Mouse (Mus musculus): ENCODE measurements at regions not wholly inside any gene's neighbourhood (a gene's known extent, or its start where the extent isn't known, plus 50 kb on each side); places are given as distances from the start of the nearest gene placed in this dataset.

DNA sequence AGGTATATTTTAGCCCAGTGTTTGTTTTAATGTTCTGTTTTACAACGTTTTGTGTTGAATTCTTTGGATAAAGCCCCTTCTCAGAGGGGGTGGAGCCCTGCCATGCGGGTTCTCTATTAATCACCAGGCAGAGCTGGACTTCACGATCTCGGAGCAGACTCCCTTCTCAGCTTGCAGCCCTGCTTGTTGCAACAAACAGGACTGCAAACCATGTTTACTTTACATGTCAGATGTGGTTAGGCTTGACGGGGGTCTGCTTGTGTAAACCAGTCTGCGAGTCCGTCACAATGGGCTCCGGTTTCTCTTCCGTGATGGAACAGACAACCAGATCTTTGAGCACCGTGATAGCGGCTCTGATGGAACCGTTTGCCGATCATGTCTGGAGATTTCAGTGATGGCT, 517.6 kb downstream of the Kcnj2 start:
- no peak for DNase-seq

DNA sequence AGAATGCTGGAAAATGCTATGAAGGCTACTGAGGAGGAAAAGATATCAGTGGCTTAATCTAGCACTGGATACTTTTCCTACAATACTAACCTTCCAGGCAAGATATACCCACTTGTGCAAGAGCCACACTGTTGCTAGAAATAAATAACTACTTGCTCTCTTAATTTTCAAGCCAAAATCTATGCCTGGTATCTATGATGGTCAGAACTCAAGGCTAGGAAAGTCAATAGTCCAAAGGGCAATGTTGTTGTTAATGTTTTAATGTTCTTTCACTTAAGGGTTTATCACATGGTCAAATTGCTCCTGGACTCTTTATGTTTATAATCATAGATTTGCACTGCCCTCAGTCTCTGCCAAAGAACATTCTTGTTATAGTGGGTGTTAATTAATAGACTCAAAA, 533.5 kb downstream of the Kcnj2 start:
- DNase-seq: no peak

DNA sequence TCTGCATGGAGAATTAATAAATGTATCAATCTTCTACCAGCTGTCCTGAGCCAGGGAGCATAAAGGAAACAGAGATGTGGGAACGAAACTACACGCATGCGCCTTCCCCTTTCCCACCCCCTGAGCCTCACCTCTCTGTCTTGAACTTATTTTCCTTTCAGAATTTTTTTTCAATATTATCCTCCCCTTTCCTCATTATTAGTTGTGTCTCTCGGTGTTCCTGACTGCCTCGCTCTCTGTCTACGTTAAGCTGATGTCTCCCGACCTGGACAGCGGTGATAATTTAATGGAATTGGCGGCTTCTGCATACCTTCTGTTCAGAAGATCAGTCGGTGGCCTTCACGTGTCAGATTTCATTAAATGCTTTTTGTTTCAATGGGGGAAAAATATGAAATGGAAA, 539.2 kb downstream of the Kcnj2 start:
- no peak for DNase-seq

DNA sequence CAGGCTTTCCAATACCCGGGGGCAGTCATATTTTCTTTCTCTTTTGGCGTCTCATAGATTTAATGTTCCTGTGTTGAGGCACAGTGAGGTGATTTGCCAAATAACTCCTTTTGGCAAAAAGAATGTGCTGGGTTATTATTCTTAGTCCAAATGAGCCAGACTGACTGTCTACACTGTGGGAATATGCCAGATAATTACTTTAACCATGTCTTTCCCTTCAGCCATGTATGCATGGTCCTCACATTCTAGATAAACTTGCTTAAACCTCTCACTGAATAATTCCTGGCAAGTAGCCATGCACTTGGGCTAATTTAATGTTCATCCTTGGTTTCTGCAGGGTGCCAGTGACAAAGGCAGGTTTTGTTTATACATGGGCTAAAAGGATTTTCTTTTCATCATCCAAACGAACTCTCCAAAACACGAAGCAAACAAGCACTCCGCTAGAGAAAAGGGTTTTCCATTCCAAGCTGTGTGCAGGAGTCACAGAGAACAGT, 544.6 kb downstream of the Kcnj2 start:
- no peak for DNase-seq

DNA sequence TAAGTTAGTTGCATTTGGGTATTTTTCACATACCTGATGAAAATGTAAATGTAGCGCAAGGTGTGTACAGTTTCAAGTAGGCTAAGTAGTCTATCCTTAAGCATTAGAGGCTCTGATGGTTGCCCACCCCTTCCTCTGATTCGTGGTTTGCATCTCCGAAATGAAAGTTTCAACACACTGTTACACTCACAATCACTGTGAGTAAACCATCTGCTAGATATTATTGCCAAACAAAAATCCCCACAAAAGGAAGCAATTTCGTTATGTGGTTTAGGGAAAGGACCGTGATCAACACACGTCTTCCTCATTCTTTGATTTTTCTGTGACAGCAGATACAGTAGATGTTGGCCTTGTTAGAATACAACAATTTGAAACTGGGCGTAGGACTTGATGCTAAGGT, 577.6 kb downstream of the Kcnj2 start:
- no peak for DNase-seq

DNA sequence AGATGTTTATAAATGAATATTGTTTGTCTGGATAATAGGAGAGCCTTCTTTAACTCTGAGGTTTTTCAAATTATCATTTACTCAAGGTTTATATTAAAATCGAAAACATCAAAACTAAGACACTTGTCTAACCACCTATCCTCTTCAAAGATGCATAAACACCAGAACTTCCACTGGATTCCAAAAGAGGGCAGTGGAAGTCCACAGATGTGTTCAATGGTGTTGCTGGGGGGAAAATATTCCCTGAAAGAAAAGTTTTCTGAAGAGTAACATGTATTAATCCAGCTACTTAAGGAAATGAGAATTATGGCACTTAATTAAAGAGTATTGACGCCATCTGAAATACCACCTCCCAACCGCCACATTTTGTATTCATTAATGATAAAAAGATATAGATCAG, 586.9 kb downstream of the Kcnj2 start:
- peak in 1 of 2 experiments; percentile 11 for DNase-seq

DNA sequence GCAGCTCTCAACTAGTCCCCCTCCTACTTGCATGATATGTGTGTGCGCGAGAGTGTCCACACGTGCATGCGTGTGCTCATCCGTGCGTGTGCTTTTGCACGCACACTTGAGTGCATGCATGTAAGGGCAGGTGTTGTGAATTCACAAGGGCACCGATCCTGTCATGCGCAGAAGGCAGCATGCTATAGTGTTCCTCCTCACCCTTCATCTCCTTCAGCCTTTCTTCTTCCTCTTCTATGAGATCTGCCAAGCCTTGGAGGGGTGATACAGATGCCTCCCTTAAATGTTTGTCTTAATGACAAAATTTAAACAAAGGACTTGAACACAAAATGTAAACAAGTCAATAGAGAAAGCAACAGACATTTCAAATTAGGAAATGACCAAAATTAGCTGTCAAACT, 591.8 kb downstream of the Kcnj2 start:
- DNase-seq: no peak

DNA sequence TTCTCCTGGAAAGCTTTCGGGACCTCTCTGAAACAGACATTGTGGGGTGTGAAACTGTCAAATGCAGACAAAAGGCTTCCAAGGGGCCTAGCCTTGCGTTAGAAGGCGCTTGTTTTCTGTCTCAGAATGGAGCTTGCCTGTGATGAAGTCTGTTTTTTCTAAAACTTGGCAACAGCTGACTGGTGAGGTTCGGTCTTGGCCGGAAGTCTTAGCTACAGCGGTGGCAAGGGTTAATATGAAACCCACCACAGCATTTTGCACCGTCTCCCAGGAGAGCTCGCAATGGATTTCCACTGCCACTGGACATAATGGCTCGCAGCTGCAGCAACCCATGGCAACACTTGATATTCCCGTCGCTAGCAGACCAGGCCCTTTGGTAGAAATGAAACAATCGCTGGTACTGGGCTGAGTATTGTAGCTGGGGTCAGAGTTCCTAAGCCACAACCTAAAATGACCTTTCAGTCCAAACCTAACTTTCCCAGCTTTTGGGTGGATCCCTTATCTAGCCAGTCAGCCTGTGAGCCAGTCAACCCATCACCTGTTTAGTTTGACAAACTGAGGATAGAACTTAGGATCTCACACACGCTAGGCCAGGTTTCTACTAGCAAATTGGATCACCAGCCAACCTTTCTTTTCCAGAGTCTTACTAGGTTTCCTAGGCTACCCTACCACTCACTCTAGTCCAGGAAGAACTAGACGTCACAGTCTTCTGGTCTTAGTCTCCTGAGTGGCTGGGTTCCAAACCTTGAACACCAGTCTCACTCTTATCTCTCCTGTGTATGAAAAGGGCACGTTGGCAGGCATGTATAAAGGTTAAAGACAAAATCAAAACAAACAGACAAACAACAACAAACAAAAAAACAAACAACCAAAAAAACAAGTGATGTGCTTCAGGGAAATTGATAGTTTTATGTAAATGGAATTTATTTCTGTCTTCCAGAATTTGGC, 592.7 kb downstream of the Kcnj2 start:
- DNase-seq: no peak

DNA sequence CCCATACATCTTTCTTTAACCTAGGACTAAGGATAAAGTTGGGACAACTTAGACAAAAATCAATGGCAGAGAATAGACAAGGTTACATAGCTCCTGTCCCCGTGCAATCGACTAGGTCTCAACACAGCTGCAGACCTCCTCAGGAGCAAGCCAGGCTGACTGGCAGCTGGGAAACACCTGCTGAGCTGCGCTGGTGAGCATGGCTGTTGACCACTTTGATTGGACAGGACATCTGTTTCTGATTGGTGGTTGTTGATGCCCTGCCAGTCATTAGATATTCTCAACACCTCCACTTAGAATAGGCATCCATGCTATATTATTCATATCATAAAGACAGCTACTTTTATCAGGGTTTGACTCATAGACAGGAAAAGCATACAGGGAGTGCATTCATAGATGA, 597.3 kb downstream of the Kcnj2 start:
- no peak for DNase-seq

DNA sequence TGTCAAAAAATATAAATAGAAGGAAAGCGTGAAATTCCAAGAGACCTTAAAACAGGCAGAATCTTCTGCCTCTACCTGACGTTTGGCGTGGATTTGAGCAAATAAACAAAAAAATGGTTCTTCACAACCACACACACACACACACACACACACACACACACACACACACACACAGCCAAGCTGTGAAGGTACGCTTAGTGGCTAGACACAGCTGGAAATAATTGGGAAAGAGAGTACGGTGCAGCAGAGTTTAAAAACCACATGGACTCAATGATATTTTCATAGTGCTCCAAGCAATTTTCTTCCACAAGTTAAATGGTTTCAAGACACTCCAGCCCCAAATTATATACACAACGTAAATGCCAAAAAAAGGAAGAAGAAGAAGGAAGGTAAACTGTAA, 600.4 kb downstream of the Kcnj2 start:
- DNase-seq: no peak

DNA sequence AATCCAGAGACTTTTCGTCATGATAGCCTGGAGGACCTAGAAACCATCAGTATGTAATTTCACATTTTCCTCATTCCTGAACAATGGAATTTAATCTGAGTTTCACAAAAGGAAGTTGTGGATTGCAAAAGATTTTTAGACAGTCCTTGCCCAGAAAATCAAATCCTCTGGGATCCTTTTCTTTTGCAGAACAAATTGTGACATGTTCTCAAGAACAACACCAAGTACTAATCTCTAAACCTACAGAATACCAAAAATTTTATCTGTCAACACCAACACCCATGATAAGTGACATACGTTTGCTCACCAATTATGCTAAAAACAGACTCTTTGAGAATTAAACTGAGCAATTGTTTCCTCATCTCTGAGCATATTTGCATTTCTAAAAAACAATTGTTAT, 605.9 kb downstream of the Kcnj2 start:
- no peak for DNase-seq

DNA sequence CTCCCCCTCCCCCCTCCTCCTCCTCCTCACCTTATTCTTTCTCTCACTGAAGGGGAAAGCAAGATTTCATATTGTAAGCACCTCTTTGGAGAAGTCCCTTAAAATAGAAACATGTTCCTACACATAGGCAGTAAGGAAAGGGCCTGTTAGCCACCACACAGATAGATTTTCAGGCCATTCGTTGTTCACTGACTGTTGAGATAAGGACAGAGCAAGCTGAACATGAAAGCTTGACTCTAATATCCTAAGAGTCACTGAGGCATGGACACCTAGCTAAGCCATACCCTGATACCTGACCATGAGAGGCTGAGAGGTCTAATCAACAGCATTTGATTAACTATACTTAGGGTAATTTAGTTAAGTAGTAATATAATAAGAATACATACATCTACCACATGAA, 609.7 kb downstream of the Kcnj2 start:
- DNase-seq: no peak

DNA sequence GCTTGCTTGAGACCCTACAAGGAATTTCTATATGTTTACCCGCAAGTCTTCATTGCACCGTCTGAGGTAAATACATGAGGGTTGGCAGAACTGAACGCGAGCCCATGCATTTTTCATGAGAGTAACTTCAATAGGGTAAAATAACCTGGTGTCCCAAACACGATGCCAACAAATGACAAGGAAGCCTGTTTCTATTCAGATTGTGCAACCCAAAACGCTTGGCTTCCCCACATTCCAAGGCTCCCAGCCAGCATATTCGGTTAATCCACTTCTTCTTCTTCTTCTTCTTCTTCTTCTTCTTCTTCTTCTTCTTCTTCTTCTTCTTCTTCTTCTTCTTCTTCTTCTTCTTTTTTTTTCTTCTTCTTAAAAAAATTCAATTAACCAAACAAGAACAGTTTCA, 616.4 kb downstream of the Kcnj2 start:
- no peak for DNase-seq

DNA sequence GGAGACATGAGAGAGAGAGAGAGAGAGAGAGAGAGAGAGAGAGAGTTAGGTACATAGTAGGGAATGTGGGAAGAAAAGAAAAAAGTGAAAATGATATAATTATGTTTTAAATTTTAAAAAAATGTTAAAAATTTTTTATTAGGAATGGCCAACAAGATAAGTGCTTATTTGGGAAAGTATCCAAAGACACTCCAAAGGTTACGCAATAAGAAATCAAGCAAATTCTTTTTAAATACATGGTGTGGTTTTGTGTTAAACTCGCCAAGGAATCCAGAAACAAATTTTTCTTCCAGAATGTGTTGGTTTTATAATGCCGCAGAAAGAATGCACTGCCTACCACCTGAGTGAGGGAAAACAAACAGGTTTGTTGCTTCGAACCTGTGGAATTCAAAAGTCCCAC, 617.9 kb downstream of the Kcnj2 start:
- DNase-seq: no peak

DNA sequence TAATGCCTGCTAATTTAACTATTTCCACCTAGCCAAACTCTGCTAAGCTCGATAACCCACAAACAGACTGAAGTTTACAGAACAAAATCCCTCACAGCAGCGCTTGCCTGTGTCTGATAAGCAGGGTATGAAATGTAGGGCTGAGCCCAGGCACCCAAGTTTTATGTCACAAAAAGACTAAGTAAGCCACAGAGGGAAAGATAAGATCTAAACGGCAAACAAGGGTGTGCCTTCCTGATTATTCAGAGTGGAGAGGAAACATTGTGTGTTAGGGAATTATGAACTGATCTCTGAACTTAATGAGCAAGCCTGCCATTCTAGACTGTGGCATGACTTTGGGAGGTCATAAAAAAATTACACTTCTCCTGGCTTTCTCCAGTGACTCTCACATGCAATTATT, 621.8 kb downstream of the Kcnj2 start:
- DNase-seq: no peak

DNA sequence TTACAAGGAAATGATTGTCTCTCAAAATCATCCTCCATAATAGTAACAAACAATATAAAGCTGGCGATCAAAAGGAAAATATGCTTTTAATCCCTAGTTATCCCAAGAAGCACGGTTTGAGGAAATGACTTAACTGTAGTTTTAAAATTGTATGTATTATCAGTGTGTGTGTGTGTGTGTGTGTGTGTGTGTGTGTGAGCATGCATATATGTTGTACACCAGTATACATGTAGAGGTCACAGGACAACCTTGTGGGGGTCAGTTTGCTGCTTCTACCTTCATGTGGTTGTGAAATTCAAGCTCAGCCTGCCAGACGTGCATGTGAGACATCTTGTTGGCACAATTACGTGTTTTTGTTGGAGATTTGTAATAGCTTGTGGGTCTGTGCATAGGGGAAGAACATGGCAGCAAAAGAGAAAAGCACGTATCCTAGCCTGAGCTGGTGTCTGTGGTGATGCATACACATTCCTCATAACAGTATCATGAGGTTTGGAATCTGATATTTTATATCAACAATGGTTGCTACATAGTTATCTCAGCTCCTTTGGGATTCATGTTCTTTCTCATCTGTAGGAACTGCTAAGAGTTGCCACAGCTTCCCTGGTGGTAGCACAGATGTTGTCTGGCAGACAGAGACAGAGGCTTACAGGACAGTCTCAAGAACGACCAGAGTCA, 622.4 kb downstream of the Kcnj2 start:
- DNase-seq: no peak

DNA sequence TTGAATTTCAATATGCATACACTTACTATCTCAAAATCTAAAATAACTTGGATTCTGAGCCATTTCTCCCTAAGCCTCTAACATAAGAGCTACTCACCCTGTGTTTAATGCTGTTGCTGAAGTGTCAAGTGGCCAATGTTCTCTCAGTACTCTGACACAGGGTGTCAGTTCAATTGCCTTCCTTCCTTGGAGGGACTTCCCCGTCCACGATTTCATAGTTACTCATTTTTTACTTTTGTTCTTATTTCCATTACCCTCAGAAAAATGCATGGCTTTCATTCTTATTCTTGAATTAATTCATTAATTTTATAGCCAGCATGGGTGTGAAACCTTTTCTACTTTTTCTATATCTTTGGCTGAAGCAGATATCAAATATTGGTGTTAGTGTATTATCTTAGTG, 623.9 kb downstream of the Kcnj2 start:
- no peak for DNase-seq

DNA sequence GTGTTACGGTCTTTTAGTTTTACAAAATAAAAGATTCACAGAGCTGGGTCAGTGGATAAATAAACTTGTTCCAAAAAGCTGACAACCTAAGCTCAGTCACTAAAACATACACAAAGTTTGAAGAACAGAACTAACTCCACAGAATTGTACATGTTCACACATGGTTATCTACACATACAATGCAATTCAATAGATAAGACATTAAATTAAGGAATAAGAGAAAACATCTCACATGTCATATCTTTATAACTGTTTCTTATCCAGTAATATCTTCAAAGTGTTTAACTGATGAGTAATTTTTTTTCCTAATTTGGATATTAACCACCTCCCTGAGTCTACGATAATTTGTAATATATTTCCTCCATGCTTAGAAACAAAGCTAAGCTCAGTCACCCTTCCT, 625.5 kb downstream of the Kcnj2 start:
- no peak for DNase-seq

DNA sequence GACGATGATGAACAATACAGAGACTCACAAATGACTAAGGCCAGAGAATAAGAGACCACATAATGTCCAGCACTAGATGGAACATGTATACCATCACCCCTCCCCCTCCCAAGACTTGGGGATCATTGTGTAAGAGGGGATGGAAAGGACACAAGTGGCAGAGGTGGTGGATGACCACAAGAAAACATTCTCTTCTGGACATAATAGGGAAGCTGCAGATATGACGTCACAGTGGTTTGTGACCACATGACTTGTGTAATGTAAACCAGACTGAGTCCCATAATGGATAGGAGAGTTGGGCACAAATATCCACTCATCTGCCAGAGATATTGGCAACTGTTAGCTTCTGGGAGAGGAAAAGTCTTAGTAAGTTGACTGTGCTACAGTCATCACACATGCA, 630.7 kb downstream of the Kcnj2 start:
- DNase-seq: no peak

DNA sequence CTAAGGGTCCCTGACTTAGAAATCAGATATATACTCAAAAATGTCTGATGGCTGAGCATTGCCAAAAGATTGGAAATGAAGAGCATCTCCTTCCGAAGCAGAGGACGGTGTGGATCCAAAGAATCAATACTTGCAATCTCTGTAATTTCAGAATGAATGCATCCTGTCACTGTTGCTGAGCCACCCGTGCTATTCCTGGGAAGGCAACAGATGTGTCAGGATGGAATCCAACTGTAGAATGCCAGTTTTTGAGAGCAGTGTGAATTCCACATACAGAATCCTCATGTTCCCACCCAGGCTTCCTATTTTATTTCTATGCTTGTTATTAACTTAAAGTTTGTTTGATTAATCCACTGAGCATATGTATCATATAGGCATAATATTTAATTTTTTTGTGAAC, 633.9 kb downstream of the Kcnj2 start:
- DNase-seq: no peak

DNA sequence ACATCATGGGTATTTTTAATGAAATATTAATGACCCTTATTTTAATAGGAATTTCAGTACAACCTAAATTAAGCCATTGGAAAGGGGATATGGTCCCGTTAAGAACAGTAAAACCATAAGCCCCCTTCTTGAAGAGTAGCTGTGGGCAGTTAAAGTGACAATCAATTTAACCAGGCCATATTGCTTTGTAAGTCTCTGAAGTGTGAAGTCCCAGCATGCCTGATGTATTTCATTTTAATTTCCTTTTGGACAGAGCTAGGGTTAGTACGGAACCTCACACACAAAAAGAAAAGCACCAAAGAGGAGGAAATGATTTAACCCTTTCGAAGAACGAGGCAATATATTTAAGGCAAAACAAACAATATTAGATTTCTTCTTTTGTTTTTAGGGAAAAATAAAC, 640.9 kb downstream of the Kcnj2 start:
- no peak for DNase-seq

DNA sequence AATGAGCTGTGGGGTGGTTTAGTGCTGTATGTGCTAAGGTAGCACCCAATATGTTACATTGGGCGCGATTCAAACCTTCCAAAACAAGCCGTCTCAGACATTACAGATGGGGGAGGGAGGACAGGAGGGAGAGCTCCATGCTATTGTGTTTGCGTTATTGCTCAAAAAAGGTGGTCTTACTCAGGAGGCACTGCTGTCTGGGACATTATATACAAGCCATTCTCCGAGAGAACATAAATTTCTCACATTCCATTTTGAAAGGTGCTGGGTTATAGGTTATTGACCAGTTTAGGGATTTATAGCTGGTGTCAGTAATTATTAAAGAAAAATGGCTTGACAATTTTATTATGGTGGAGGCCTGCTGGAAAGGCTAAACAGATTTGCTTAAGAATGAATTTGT, 649.4 kb downstream of the Kcnj2 start:
- DNase-seq: no peak

DNA sequence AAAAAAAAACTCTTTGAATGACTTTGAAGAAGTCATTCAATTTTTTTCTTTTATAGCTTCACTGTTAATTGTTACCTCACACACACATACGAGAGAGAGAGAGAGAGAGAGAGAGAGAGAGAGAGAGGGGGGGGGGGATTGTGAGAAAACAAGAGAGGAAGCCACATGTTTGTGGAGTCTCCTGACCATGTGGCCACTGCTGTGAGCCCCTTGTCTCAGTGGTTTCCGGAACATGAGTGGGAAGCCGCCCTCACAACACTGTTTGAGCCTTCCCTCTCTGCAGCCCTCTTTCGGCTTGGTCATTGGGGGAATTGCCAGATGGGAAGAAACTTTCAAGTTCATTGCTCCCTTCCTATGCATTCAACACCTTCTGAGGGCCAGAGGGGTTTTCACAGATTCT, 656.3 kb downstream of the Kcnj2 start:
- no peak for DNase-seq

DNA sequence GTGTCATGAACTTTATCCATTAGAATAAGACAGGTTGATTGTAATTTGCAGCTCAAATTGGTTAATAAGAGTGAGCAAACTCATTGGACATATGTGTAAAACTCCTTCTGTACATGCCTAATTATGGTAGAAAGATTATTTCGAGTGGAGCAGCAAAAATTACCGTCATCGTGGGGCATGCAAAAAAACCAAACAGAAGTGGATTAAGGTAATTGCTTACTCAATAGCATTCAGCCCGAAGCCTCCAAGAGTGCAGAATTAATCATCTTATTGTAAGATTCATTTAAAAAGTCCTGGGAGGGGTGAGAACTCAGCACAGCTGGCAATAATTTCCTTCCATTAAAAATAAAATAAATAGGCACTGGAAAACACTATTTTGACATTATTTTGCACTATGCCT, 662.2 kb downstream of the Kcnj2 start:
- DNase-seq: no peak

Measured in kidney, postnatal 36 days (tissue).